Mouse (Mus musculus) natural killer cell, adult 2 months (primary cell): ENCODE data around the gene Kncn.

ENCODE experiments used
- DNase-seq, 2 experiments: peaks; one replicate each; pipeline ENCODE4 v3.0.0; 2022; ENCODE audit warnings: low spot score in 2 of 2

Gene Kncn

DNA sequence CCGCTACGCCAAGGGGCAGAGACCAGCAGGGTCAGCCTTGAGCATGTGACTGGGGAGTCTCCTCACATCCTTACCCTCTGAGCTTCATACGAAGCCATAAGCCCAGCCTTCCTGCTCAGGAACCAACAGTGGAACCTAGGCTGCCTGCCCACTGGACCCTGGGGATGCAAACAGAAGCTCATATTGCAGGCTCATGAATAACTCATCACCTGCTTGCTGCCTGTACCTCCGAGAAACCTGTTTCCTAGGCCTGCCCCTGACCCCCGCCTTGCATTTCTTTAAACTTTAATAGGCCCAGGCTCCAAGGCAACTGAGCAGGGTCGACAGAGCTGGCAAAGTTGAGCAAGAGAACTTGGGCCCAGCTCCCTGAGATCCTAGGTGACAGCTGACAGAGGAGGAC is at the start of gene Kncn:
Gene Kncn, plus strand, starts transcription at position 379 of the 400 bp plus-strand sequence.
- no peak for DNase-seq

DNA sequence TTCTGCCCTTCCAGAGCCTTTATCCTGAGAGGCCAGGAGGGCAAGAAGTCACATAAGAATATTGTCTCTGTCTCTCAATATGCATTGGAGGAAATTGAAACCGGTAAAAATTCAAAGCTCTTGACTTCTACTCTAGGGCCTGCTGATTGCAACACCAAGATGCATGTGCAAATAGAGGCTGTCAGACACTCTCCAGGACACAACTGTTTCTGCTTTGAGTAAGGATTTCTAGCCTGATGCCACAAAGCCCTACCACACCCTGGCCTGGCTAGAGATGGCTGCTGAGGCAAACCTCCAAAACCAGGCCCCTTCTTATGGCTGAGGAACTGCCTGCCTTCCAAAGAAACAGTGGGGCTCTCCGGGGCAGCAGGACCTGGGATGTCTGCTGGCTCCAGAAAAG is 48.6 kb upstream of the Kncn start:
- DNase-seq: no peak

DNA sequence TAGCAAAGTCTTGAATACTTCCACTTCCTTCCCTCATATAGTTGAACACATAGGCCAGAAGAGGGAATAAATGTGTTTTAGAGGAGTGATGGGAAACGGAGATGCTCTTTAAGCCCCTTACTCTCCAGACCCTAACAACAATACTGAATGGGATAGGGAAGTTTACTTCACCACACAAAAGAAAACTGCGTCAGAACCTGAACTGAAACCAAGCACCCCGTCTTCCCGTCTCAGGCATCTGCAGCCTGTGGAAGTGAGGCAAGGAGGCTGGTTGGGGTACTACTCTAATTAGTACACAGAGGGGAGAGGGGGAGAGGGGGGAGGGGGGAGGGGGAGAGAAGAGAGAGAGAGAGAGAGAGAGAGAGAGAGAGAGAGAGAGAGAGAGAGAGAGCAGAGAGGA is 46.0 kb upstream of the Kncn start:
- no peak for DNase-seq

DNA sequence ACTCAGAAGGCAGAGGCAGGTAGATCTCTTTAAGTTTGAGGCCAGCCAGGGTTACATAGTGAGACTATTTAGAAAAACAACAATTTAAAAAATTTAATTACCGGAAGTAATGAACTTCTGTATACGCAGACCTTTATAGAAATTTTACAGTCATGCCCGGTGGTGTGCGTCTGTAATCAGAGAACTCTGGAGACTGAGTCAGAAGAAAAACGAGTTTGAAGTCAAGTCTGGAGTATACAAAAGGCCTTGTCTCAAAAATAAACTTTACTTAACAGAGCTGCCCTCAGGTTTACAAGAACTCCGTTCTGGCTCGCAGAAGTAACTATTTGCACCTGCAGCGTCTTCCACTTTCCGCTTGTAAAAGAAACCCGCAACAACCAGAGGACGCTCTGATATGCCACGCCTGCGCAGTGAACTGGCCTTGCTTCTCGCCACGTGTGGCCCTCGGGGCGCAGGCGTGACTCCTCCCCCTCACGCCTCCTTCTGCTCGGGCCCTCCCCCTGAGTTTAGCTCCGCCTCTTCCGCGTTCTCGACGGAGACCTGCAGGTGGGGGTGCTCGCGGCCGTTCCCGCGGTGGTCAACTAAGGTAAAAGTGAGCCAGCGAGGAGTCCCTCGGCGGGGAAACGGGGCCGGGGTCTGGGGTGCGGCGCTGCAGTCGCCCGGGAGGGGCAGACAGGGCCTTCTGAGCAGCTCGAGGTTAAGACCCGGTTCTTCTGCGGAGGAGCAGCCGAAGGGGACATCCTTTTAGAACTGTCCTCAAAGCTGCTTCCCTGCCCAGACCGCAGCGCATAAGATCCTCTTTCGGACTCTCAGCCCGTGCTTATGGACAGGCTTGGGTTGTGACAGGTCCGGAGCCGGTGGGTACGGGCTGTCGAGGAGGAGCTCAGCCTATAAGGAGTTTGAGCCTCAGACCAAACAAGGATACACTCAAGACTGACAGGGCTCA is 45.2 kb upstream of the Kncn start, which contains the start of gene Mknk1:
Gene Mknk1, plus strand, starts transcription at position 503 of the 946 bp plus-strand sequence.
- peak; percentile 90 to 95 for DNase-seq

DNA sequence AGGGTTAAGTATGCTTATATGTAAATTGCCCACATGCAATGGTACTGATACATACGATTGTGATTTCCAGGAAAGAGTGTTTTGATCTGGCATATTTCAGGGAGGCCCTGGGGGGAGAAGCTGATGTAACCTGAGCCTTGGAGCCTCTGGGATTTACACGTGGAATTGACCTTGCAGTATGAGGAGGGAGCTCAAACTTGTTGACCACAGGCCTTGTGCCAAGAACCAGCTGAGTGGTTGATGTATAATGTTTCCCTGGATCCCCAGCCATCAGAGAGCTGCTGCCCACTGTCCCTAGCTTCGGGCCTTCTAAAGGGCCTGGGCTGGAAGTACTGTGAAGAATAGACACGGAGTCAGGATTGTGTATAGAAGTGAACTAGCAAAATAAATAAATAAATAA is 44.2 kb upstream of the Kncn start:
- no peak for DNase-seq

DNA sequence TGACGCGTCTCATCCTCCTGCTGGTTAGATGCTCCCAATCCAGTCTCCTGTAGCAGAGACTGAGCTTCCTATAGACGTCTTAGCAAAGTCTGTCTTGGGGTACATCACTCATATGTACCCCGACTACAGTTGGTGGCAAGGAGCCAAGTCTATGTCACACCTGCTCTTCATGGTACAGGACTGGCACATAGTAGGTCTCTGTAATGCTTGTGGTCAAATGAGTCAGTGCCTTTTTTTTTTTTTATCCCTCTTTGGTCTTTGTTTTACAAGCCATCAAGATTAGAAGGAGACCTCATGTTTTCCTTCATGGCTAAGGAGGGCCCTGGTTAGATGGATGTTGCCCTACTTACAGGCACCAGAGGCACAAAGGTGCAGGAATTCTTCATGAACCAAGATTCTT is 43.4 kb upstream of the Kncn start:
- no peak for DNase-seq

DNA sequence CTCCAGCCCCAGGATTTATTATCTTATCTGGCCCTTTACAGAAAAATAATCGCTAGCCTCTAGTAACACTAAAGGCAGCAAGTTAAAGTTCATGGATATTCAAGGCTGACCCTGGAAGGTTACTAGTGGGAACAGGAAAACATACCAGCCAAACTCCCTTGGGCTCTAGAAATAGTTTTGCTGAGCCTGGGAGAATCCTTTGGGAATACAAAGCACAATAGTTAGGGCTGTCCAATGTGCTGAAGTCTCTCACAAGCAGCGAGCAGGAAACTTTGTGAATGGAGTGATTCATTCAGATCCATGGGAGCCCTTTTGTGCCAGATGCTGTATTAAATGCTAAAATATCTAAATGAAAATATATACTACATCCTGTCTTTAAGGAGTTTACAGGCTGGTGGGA is 37.5 kb upstream of the Kncn start:
- no peak for DNase-seq

DNA sequence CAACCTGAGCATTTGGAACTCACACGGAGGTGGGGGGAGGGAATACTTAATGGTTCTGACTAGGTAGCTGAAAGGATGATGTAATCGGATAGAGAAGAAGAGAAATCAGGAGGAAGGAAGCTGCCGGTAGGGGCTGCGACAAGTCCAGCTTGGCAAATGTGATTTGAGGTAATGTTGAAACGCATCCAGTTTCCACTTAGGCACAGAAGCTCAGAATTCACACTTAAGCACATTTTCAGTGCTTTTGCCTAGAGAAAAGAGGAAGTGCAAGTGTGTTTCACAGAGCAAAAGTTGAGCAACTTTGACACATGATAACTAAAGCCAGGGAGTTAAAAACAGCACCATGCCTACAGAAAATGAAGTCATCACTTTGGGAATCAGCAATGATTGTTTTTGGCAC is 36.8 kb upstream of the Kncn start:
- DNase-seq: peak in 1 of 2 experiments; percentile 18

DNA sequence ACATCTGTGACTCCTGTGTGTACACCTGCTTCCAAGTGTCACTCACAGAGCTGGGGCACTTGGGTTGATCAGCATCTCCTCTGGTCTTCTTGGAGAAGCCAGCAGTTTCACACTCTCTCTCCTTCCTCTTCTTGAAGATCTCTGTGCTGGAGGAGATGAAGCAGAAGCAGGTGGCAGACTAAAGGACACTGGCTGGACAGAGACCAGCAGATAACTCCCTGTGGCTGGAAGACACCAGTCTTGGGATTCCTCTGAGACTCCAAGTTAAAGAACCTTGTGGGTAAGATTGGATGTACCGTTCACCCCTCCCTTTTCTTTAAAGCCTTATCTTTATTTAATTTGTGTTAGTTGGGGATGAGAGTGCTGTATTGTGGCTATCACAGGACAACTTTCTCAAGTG is 36.1 kb upstream of the Kncn start:
- no peak for DNase-seq

DNA sequence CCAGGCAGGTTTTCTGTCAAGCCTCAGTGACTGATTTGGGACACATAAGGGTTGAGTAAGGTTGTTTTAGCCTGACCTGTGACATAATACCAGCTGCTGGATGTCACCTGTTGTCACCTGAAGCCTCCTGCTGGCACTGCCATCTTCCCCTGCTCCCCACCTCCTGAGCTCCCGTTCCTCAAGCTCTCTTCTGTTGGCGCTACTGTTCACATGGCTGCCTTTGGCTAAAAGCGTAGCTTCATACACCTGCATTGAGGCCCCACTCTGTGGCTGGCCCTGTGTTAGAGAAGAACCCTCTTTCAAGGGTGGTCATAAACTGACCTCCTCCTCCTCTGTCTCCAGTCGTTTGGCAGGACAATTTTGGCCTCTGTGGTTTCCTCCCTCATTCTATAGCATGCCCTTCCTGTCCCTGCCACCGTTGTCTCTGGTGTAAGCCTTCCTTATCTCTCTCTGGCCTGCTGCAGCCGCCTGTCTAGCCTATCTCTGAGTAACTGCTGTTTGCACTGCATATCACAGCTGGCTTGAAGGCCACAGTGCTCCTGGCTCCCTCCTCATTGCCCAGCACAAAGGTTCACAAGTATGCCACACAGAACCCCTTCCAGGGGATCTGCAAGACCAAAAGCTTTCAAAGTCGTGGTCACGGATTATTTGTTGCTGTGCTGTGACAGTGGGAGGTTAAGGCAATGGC is 35.1 kb upstream of the Kncn start:
- no peak for DNase-seq

DNA sequence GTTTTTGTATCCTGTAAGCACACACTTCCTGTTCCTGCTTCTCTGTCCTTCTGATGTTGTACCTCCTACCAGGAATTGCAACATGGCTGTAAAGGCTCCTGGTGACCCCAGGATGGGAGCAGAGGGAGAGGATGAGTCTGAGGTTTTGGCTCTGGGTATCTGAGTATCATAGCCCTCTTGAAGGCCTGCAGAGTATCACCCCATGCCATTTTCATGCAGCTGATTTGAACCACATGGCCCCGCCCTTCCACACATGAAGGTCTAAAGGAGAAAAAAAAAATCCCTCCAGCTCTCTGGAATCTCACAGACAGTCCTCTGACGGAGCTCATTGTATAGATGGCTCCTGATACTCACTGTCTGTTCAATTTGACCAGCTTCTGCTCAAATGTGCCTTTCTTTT is 34.1 kb upstream of the Kncn start:
- no peak for DNase-seq

DNA sequence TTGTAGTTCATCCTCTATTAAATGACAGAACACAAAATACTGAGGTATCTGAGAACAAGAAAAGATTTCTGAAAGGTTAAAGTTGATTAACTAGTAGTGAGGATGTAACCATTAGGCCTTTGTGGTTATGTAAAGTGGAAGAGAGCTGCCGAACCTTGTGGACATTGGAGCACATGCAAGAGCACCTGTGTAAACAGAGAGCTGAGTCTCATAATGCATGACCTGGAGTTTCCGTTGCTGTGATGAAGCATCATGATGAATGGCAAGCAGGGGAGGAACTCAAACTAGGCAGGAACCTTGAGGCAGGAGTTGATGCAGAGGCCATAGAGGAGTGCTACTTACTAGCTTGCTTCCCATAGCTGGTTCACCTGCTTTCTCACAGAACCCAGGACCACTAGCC is 33.6 kb upstream of the Kncn start:
- DNase-seq: no peak

DNA sequence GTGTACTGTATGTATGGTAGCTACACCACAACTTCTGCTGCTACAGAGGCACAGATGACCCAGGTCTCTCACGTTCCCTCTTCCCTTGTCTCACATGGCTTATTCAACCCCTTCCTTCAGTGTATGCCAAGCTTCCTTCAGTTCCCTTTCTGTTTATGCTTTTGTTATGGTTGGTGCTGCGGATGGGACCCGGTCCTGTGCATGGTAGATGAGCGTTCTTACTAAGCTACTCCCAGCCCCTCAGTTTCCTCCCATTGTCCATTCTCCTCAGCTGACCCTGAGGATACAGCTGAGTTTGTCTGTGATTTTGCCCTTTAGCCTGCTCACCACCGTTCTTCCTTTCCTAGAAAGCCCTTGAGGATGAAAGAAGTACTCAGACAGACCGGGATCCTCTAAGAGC is 32.6 kb upstream of the Kncn start:
- no peak for DNase-seq

DNA sequence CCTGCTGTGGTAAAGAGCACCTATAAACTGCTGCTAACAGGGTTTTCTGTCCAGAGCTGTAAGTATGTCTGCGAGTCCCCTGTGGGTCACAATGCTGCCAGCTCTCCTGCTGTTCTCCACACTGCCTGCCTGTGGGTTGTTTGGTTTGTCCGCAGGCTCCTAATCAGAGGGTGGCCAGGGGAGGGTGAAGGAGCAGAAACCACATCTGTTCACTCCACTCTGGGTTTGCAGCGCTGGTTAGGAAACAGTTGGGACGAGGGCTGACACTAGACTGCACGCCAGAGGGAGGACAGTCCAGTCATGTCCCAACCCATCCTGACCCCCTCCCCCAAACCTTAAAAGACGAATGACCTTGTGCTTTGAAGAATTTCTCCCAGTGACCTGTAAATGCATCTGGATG is 29.1 kb upstream of the Kncn start:
- no peak for DNase-seq

DNA sequence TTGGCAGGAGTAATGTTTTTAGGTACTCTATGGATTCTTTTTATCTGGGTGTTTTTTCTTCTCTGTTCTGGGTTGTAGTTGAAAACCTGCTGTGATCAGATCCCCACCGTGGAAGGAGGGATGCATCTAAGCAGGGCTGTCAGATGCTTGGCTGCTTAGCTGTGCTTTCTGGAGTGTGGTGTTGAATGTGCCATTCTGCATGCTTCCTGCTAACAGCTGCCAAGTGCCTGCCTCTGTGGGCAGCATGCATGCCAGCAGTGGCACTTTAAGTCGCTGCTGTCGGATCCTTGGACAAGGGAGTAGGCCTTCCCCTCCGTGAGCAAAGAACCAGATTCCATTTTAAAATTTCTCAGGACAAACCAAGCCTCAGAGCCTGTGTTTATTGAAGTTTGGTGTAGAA is 28.6 kb upstream of the Kncn start:
- no peak for DNase-seq

DNA sequence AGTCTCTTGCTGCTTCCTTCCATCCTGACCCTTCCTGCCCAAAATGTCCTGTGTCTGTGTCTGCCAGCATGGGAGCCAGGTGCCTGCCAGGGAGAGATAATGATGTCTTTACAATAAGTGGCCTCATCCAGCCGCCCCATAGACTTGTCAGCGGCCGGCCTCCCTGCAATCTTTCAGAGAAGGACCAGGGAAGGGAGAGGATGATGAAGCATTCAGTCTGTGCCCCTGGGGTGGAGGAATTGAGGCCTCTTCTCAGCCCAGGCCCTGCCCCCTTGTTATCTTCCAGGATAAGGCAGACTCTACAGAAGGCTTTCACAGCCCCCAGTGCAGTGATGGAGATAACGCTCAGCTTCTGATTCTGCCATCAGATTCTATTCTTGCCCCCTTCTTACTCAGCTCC is 27.9 kb upstream of the Kncn start:
- no peak for DNase-seq

DNA sequence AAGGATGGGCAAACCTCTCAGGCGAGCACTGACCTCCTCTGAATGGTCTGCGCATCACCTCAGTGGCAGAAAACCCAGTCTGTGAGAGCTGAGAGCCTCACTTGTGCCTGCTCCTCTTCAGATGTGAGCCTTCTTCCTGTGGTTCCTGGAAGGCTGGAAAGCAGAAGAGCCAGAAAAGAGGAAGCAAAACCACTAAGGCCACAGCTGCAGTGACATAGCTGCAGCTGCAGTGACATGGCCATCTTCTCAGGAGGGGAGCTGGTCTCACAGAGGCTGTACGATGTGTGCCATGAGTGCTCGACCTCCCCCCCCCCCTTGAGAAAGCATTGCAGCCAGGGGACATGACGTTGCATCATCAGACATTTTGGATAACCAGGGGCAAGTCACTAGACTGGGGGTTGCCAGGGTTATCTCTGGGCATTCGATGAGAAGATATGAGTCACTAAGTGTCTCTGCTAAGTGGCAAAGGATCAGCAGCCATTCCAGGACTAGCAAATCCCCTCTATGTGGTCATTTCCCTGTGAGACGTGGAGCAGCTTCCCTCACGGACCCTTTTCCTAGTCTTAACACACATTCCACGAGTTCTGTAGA is 26.8 kb upstream of the Kncn start:
- DNase-seq: no peak

DNA sequence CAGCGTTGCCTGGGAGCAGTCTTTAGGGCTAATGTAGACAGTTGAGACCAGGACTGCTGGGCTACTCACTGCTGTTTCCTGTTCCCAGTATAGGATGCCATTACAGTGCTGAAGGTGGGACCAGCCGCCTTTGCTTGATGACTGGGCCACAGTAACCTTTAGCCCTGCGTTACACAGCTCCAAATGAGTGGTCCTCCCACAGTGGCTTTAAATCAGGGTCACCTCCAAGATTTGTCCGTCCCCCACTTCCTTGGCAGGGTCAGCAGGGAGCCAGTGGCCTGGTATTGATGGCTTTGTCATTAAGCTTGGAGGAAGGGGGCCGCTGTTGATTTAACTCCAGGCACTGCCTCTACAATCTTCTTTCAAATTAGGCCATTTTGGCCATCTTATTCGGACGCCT is 20.8 kb upstream of the Kncn start:
- no peak for DNase-seq

DNA sequence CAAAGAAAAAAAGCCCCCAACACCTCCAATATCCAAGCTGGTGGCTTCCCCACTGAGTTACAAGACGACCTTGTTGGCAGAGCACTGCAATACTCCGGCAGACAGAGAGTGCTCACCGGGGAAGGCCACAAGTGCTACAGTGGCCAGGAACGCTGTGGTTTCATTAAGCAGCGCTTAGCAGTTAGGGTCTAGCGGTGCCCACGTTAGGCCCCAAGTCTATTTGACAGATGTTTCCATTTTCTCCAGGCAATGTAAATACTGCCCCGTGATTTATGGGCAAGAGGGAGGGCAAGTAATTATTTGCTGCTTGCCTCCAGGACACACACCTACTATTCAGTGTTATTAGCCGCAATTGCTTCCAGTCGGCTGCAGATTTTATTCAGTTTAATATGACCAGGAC is 20.3 kb upstream of the Kncn start:
- DNase-seq: no peak

DNA sequence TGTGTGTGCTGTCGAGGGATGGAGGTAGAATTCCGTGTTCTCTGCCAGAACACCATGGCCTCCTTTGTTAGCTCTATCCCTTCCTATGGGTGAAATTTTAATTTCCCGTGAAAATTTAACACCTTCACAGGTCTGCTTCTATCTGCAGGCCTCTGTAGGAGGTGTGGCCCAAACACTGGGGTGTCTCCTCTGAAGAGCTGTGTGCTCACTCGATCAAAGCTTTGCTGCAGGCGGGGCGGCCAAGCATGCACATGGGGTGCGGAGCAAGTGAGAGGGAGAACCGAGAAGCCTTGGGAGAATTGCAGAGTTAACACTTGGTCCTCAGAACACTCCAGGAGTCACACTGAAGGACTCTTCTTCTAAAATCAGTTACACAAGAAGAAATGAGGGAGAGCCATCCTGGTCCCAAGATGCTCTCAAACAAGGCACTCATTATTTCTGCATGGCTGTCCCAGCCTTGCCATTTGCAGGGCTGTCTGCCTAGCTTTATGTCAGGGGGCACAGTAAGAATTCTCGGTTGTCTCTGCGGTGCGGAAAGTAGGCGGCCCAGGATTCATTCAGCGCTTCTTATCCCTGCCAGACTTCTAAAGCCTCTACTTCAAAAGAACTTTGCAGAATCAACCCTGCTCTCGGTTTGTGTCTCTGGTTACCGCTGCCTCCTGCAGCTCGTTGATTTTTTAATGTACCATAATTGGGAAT is 14.5 kb upstream of the Kncn start:
- DNase-seq: no peak

DNA sequence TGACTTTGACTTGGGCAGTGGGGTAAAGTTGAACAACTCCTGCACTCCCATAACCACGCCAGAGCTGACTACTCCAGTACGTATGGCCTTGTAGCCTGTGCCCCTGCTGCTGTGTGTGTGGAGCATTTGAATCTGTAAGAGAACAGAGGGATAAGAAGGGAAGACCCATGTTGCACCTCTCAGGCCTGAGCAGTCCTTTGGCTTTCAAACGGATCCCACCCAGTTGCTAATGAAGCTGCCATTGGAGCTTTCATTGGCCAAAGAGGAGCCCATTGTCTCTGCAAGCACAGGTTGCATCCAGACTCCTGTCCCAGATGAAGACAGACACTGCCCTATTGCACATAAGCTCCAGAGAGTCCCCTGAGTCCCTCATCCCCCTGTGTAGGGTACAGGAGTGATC is 11.0 kb upstream of the Kncn start:
- DNase-seq: no peak

DNA sequence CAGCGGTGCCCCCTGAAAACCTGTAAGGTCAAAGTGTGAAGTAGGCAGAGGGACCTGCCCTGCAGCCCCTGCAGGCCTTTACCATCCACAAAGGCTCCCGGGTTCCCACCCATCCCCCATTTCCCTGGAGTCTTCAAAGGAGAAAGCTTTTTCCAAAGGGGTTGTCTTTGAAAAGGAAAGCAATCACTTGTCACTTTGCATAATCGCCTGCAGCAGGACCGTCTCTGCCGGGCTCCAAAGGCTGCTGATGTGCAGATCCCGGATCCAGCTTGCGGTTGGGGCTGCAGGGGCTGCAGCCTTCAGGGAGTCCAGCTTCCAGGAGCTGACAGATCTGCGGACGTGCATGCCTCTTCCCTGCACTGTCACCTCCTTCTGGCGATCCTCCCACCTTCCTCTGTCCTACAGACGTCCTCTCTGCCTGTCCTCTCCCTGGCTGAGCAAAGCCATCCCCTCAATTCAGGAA is 6.0 kb upstream of the Kncn start:
- DNase-seq: no peak
